Mouse (Mus musculus) limb, embryonic 15.5 days (tissue): Measurements from ENCODE around the gene Cask. TPM values are rescaled to one million over a fixed set of nuclear protein-coding genes. Genes with fewer than 3 reads are reported as not detected.

Experiments used
- ATAC-seq: fragments of 200-750 bp; cut with Nextera tagmentation; 2 replicates; pipeline ENCODE4 v1.8.0; 2017; ENCODE audit warnings: low read depth, moderate TSS enrichment; ENCODE audit not compliant: insufficient number of reproducible peaks, low FRiP score, low TSS enrichment
- H3K27ac ChIP-seq: fragments of 300-500 bp; sonication (generic); 2 replicates; pipeline ENCODE4 v1.5.1; 2015; ENCODE audit warnings: moderate library complexity, mild to moderate bottlenecking, inconsistent platforms
- H3K27me3 ChIP-seq: fragments of 300-500 bp; sonication (generic); 2 replicates; pipeline ENCODE4 v1.6.1; 2015; ENCODE audit warnings: inconsistent platforms
- H3K36me3 ChIP-seq: fragments of 300-500 bp; sonication (generic); 2 replicates; pipeline ENCODE4 v1.6.1; 2015; ENCODE audit warnings: inconsistent platforms
- H3K4me1 ChIP-seq: fragments of 300-500 bp; sonication (generic); 2 replicates; pipeline ENCODE4 v1.6.1; 2015; ENCODE audit warnings: inconsistent platforms
- H3K4me2 ChIP-seq: fragments of 300-500 bp; sonication (generic); 2 replicates; pipeline ENCODE4 v1.6.1; 2015; ENCODE audit warnings: mild to moderate bottlenecking, inconsistent platforms
- H3K4me3 ChIP-seq: fragments of 300-500 bp; sonication (generic); 2 replicates; pipeline ENCODE4 v1.5.1; 2015; ENCODE audit warnings: mild to moderate bottlenecking, inconsistent platforms
- H3K9ac ChIP-seq: fragments of 300-500 bp; sonication (generic); 2 replicates; pipeline ENCODE4 v1.6.1; 2015; ENCODE audit warnings: inconsistent platforms
- H3K9me3 ChIP-seq: fragments of 300-500 bp; sonication (generic); 2 replicates; pipeline ENCODE4 v1.6.1; 2016; ENCODE audit warnings: inconsistent platforms
- WGBS: fragments of 180-500 bp; shearing (Covaris S2); methylation state at CpG from one replicate; pipeline ENCODE4 v1.1.7; 2015; 5-methylcytosine and 5-hydroxymethylcytosine counted together
- polyA plus RNA-seq: library from polyadenylated mRNA; unstranded; fragments of >200 nt; fragmentation: Nextera tagmentation; extraction: Ambion mirVana; gene quantifications from 2 replicates; pipeline ENCODE4 v1.2.1, GENCODE M21; 2015

Cask gene
- polyA plus RNA-seq, 1 experiment from 2014 or later, result 18.9 TPM

GRCm38 (mm10) chrX:13716796-13717569, 134.2 kb downstream of the Cask start:
- Histone ChIP-seq H3K4me2 (no peak overlapping the region), H3K4me3 (no peak overlapping the region), H3K4me1 (no peaks in the 10 kb centered on the region), H3K36me3 (no peaks in the 10 kb centered on the region), H3K9ac (no peak overlapping the region), H3K9me3 (no peaks in the 10 kb centered on the region), H3K27ac (no peak overlapping the region), H3K27me3 (no peaks in the 10 kb centered on the region)
- 80% methylated on average over 4 of the region's 4 CpGs for WGBS
- no peak for ATAC-seq

DNA sequence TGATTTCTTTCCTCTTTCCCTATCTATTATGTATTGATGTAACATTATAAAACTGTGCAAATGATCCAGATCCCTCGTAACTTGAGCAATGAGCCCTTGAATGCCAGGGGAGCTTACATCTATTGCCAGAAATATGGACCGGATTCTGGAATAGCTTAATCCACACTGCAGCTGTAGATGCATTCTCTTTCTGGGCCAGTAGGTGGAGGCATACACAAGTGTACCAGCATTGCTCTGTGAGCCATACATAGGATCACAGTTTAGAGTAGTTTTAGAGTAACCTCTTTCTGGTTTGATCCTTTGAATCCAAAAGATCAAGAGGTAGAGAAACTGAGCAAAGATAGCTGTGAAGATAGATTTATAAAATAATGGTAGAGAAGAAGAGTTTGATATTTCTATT, 141.0 kb downstream of the Cask start:
- Histone ChIP-seq H3K36me3 (no peaks in the 10 kb centered on the region), H3K4me3 (no peak overlapping the region), H3K4me2 (no peak overlapping the region), H3K27ac (no peak overlapping the region), H3K9me3 (no peaks in the 10 kb centered on the region), H3K27me3 (no peaks in the 10 kb centered on the region), H3K4me1 (no peaks in the 10 kb centered on the region), H3K9ac (no peak overlapping the region)
- WGBS, result 30% methylated on average over 2 of the region's 2 CpGs
- ATAC-seq, result no peak

GRCm38 (mm10) chrX:13705051-13705450, 146.1 kb downstream of the Cask start:
- Histone ChIP-seq H3K4me1 (no peaks in the 10 kb centered on the region), H3K27me3 (no peaks in the 10 kb centered on the region), H3K9ac (no peak overlapping the region), H3K9me3 (no peaks in the 10 kb centered on the region), H3K36me3 (no peaks in the 10 kb centered on the region), H3K27ac (no peak overlapping the region), H3K4me2 (no peak overlapping the region), H3K4me3 (no peak overlapping the region)
- WGBS, result 21% methylated on average over 2 of the region's 2 CpGs
- peak; percentile 78; the same call in 1 of the 2 replicates for ATAC-seq

GRCm38 (mm10) chrX:13700681-13701080, 150.5 kb downstream of the Cask start:
- Histone ChIP-seq H3K9ac (no peak overlapping the region), H3K4me3 (no peak overlapping the region), H3K27me3 (no peaks in the 10 kb centered on the region), H3K27ac (no peak overlapping the region), H3K36me3 (no peaks in the 10 kb centered on the region), H3K4me2 (no peak overlapping the region), H3K9me3 (no peaks in the 10 kb centered on the region), H3K4me1 (no peaks in the 10 kb centered on the region)
- WGBS, result 95% methylated on average over 3 of the region's 3 CpGs
- ATAC-seq, result no peak

- no peak overlapping the region for H3K4me2 ChIP-seq
- WGBS, result 87% methylated on average over 4 of the region's 4 CpGs
- no peak overlapping the region for H3K9ac ChIP-seq
- no peaks in the 10 kb centered on the region for H3K4me1 ChIP-seq
- H3K27me3 ChIP-seq, result no peaks in the 10 kb centered on the region
- no peak for ATAC-seq
- no peaks in the 10 kb centered on the region for H3K9me3 ChIP-seq
- H3K27ac ChIP-seq, result no peak overlapping the region
- no peaks in the 10 kb centered on the region for H3K36me3 ChIP-seq
- no peak overlapping the region for H3K4me3 ChIP-seq
These were observed 159.3 kb downstream of the Cask start for GRCm38 (mm10) chrX:13691865-13692264.

DNA sequence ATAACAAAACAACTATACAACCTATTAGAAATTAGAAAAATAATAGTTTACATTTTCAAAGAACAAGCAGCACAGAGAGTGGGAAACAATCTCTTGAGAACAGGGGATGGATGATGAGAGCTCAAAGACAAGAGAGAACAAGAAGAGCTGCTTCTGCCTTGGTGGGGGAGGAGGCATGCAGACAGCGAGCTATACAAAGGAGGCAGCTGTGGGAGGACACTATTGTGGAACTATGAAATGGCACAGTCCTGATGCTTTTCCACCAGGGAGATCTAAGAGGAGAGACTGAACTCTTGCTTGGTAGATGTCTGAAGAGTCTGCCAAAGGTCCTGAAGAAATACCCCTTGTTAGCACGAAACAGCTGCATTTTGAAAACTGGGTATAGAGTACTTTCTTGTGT, 162.8 kb downstream of the Cask start:
- no peaks in the 10 kb centered on the region for H3K4me1 ChIP-seq
- no peak for ATAC-seq
- H3K4me2 ChIP-seq, result no peak overlapping the region
- H3K9me3 ChIP-seq, result no peaks in the 10 kb centered on the region
- 74% methylated on average over 2 of the region's 2 CpGs for WGBS
- no peak overlapping the region for H3K27ac ChIP-seq
- H3K27me3 ChIP-seq, result no peaks in the 10 kb centered on the region
- H3K4me3 ChIP-seq, result no peak overlapping the region
- H3K36me3 ChIP-seq, result no peaks in the 10 kb centered on the region
- no peak overlapping the region for H3K9ac ChIP-seq

GRCm38 (mm10) chrX:13686589-13686988, 164.6 kb downstream of the Cask start:
- H3K27me3 ChIP-seq, result no peaks in the 10 kb centered on the region
- no peaks in the 10 kb centered on the region for H3K4me1 ChIP-seq
- no peak overlapping the region for H3K9ac ChIP-seq
- WGBS, result 95% methylated on average over 1 of the region's 1 CpGs
- ATAC-seq, result no peak
- H3K4me2 ChIP-seq, result no peak overlapping the region
- H3K9me3 ChIP-seq, result no peaks in the 10 kb centered on the region
- H3K4me3 ChIP-seq, result no peak overlapping the region
- no peak overlapping the region for H3K27ac ChIP-seq
- no peaks in the 10 kb centered on the region for H3K36me3 ChIP-seq

- no peaks in the 10 kb centered on the region for H3K4me1 ChIP-seq
- no peak overlapping the region for H3K4me2 ChIP-seq
- H3K9me3 ChIP-seq, result no peaks in the 10 kb centered on the region
- H3K27me3 ChIP-seq, result no peaks in the 10 kb centered on the region
- no peak for ATAC-seq
- WGBS, result 84% methylated on average over 3 of the region's 3 CpGs
- no peak overlapping the region for H3K9ac ChIP-seq
- H3K27ac ChIP-seq, result no peak overlapping the region
- no peaks in the 10 kb centered on the region for H3K36me3 ChIP-seq
- H3K4me3 ChIP-seq, result no peak overlapping the region
These were observed 169.4 kb downstream of the Cask start for GRCm38 (mm10) chrX:13681748-13682147.

DNA sequence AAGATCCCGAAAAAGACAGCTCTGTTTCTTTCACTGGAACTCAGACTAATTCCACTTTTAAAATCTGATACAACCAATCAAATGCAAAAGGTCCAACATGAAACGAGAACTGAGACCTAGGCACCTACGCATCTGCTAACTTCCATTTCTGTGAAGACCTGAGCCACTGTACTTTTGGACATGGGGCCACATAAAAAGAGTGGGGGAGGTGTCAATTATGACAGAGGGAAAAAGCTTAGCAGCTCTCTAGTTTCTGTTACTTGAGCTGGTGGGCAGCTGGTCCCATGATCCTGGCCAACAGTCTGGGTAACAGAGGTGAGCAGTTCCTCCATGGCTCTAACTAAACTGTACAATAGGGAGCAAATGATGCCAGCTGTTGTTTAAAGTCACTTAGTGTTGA, 178.2 kb downstream of the Cask start:
- H3K36me3 ChIP-seq, result no peaks in the 10 kb centered on the region
- H3K9ac ChIP-seq, result no peak overlapping the region
- no peak for ATAC-seq
- H3K9me3 ChIP-seq, result no peaks in the 10 kb centered on the region
- no peak overlapping the region for H3K4me3 ChIP-seq
- no peak overlapping the region for H3K27ac ChIP-seq
- no peaks in the 10 kb centered on the region for H3K4me1 ChIP-seq
- no peak overlapping the region for H3K4me2 ChIP-seq
- no peaks in the 10 kb centered on the region for H3K27me3 ChIP-seq
- WGBS, result 80% methylated on average over 3 of the region's 3 CpGs

DNA sequence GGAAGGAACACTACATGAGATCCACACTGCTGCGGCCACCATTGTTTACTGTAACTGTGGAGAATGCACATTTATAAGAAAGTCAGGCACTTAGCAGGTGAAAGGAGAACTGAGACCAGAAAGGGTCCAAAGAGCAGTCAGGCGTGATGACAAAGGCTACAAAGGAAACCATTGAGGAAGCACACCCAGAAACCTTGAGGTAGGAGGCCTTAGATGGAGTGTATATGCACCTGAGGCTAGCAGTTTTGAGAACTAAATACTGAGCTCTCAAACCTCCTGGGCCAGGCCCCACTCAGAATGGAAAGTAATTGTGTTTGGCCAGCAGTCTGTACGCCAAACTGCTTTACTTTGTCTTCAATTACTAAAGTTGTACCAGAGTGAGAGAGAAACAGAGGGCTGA, 180.8 kb downstream of the Cask start:
- Histone ChIP-seq H3K9me3 (no peaks in the 10 kb centered on the region), H3K4me1 (no peaks in the 10 kb centered on the region), H3K4me3 (no peak overlapping the region), H3K9ac (no peak overlapping the region), H3K4me2 (no peak overlapping the region), H3K27ac (no peak overlapping the region), H3K36me3 (no peaks in the 10 kb centered on the region), H3K27me3 (no peaks in the 10 kb centered on the region)
- WGBS, result 84% methylated on average over 3 of the region's 3 CpGs
- ATAC-seq, result no peak

GRCm38 (mm10) chrX:13668867-13669266, 182.3 kb downstream of the Cask start:
- no peaks in the 10 kb centered on the region for H3K36me3 ChIP-seq
- no peak overlapping the region for H3K4me3 ChIP-seq
- no peaks in the 10 kb centered on the region for H3K4me1 ChIP-seq
- WGBS, result 75% methylated on average over 5 of the region's 5 CpGs
- H3K9me3 ChIP-seq, result no peaks in the 10 kb centered on the region
- H3K27ac ChIP-seq, result no peak overlapping the region
- H3K4me2 ChIP-seq, result no peak overlapping the region
- H3K9ac ChIP-seq, result no peak overlapping the region
- no peaks in the 10 kb centered on the region for H3K27me3 ChIP-seq
- no peak for ATAC-seq

DNA sequence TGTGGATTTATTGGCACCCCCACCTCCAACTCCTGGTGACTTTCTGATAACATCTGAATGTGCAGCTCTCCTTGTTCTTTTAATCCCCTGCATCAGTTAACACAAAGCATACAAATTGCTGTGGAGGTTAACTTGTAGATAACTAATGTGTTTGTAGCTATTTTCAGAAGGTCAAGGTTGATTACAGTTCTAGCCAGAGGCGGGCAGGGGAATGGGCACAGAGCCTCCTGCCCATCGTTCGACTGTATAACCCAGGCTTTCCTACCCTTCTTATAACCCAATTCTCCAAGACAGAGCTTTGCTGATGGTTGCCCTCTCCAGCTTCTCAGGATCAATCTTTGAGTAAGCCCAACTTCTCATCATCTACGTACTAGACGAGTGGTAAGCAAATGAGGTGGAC, 190.1 kb downstream of the Cask start, which contains the start of gene Gpr82:
TSS of gene Gpr82 (plus strand) at position 301 of the 400 bp plus-strand sequence.
- no peaks in the 10 kb centered on the region for H3K36me3 ChIP-seq
- no peak within 1 kb of the TSS for H3K4me2 ChIP-seq
- no peaks in the 10 kb centered on the region for H3K4me1 ChIP-seq
- no peaks in the 10 kb centered on the region for H3K27me3 ChIP-seq
- H3K9me3 ChIP-seq, result no peaks in the 10 kb centered on the region
- H3K4me3 ChIP-seq, result no peak within 1 kb of the TSS
- 91% methylated on average over 5 of the region's 5 CpGs for WGBS
- no peak within 1 kb of the TSS for H3K27ac ChIP-seq
- no peak for ATAC-seq
- no peak within 1 kb of the TSS for H3K9ac ChIP-seq
